Mouse (Mus musculus) embryonic facial prominence, embryonic 15.5 days (tissue): Measurements from ENCODE around the gene Pacrg. TPM values are rescaled to one million over a fixed set of nuclear protein-coding genes. Genes with fewer than 3 reads are reported as not detected.

Experiments
- ATAC-seq: fragments of 200-750 bp; cut with Nextera tagmentation; 2 replicates; pipeline ENCODE4 v1.8.0; 2017; ENCODE audit warnings: low read depth, moderate TSS enrichment; ENCODE audit not compliant: insufficient number of reproducible peaks, low FRiP score, low TSS enrichment
- H3K27ac ChIP-seq: fragments of 300-500 bp; sonication (generic); replicated peaks from 2 replicates; pipeline ENCODE4 v1.5.1; 2015; ENCODE audit warnings: mild to moderate bottlenecking, inconsistent platforms
- H3K27me3 ChIP-seq: fragments of 300-500 bp; sonication (generic); 2 replicates; pipeline ENCODE4 v1.6.1; 2015; ENCODE audit warnings: inconsistent platforms
- H3K36me3 ChIP-seq: fragments of 300-500 bp; sonication (generic); 2 replicates; pipeline ENCODE4 v1.6.1; 2015; ENCODE audit warnings: mild to moderate bottlenecking, inconsistent platforms
- H3K4me1 ChIP-seq: fragments of 300-500 bp; sonication (generic); 2 replicates; pipeline ENCODE4 v1.6.1; 2015; ENCODE audit warnings: inconsistent platforms
- H3K4me2 ChIP-seq: fragments of 300-500 bp; sonication (generic); replicated peaks from 2 replicates; pipeline ENCODE4 v1.6.1; 2015; ENCODE audit warnings: mild to moderate bottlenecking, inconsistent platforms
- H3K4me3 ChIP-seq: fragments of 300-500 bp; sonication (generic); replicated peaks from 2 replicates; pipeline ENCODE4 v1.5.1; 2015; ENCODE audit warnings: mild to moderate bottlenecking, inconsistent platforms
- H3K9ac ChIP-seq: fragments of 300-500 bp; sonication (generic); 2 replicates; pipeline ENCODE4 v1.6.1; 2015; ENCODE audit warnings: inconsistent platforms
- H3K9me3 ChIP-seq: fragments of 300-500 bp; sonication (generic); replicated peaks from 2 replicates; pipeline ENCODE4 v1.6.1; 2016; ENCODE audit warnings: inconsistent platforms
- WGBS: fragments of 180-500 bp; shearing (Covaris S2); methylation state at CpG from one replicate; pipeline ENCODE4 v1.1.7; 2015; 5-methylcytosine and 5-hydroxymethylcytosine counted together
- polyA plus RNA-seq: library from polyadenylated mRNA; unstranded; fragments of >200 nt; fragmentation: Nextera tagmentation; extraction: Ambion mirVana; gene quantifications from 2 replicates; pipeline ENCODE4 v1.2.1, GENCODE M21; 2015

The Pacrg gene
- polyA plus RNA-seq, 1 experiment from 2014 or later, result 5.4 TPM

GRCm38 (mm10) chr17:10416101-10416500 is 424.0 kb downstream of the Pacrg start:
- Histone ChIP-seq H3K4me3 (no peak overlapping the region), H3K9me3 (no peaks in the 10 kb centered on the region), H3K27ac (no peak overlapping the region), H3K27me3 (no peaks in the 10 kb centered on the region), H3K4me1 (no peaks in the 10 kb centered on the region), H3K4me2 (no peak overlapping the region), H3K36me3 (no peaks in the 10 kb centered on the region), H3K9ac (no peak overlapping the region)
- no peak for ATAC-seq
- 89% methylated on average over 4 of the region's 4 CpGs for WGBS

- no peaks in the 10 kb centered on the region for H3K9me3 ChIP-seq
- no peak for ATAC-seq
- H3K9ac ChIP-seq, result no peak overlapping the region
- H3K4me2 ChIP-seq, result no peak overlapping the region
- no peaks in the 10 kb centered on the region for H3K27me3 ChIP-seq
- H3K4me3 ChIP-seq, result no peak overlapping the region
- H3K36me3 ChIP-seq, result no peaks in the 10 kb centered on the region
- 82% methylated on average over 4 of the region's 4 CpGs for WGBS
- no peak overlapping the region for H3K27ac ChIP-seq
- H3K4me1 ChIP-seq, result no peaks in the 10 kb centered on the region
Measured at GRCm38 (mm10) chr17:10414383-10414782, 425.7 kb downstream of the Pacrg start.

GRCm38 (mm10) chr17:10413870-10414269 is 426.2 kb downstream of the Pacrg start:
- WGBS, result 77% methylated on average over 9 of the region's 9 CpGs
- no peak overlapping the region for H3K4me2 ChIP-seq
- no peak for ATAC-seq
- no peak overlapping the region for H3K9ac ChIP-seq
- peaks cover 1% of the 10 kb centered on the region for H3K4me1 ChIP-seq
- H3K27me3 ChIP-seq, result no peaks in the 10 kb centered on the region
- no peak overlapping the region for H3K4me3 ChIP-seq
- H3K9me3 ChIP-seq, result no peaks in the 10 kb centered on the region
- no peaks in the 10 kb centered on the region for H3K36me3 ChIP-seq
- no peak overlapping the region for H3K27ac ChIP-seq

- Histone ChIP-seq H3K27ac (no peak overlapping the region), H3K4me3 (no peak overlapping the region), H3K36me3 (no peaks in the 10 kb centered on the region), H3K9ac (no peak overlapping the region), H3K4me1 (peaks cover 7% of the 10 kb centered on the region), H3K4me2 (no peak overlapping the region), H3K9me3 (no peaks in the 10 kb centered on the region), H3K27me3 (no peaks in the 10 kb centered on the region)
- WGBS, result 56% methylated on average over 8 of the region's 8 CpGs
- no peak for ATAC-seq
Measured at GRCm38 (mm10) chr17:10410597-10411476, 429.3 kb downstream of the Pacrg start.

- no peaks in the 10 kb centered on the region for H3K36me3 ChIP-seq
- peaks cover 7% of the 10 kb centered on the region for H3K4me1 ChIP-seq
- no peaks in the 10 kb centered on the region for H3K9me3 ChIP-seq
- 24% methylated on average over 4 of the region's 4 CpGs for WGBS
- no peaks in the 10 kb centered on the region for H3K27me3 ChIP-seq
- 0 out of 2 replicates have a peak, but pooled peaks have one; percentile 51 for ATAC-seq
- no peak overlapping the region for H3K4me3 ChIP-seq
- H3K9ac ChIP-seq, result no peak overlapping the region
- no peak overlapping the region for H3K27ac ChIP-seq
- no peak overlapping the region for H3K4me2 ChIP-seq
Measured at GRCm38 (mm10) chr17:10408681-10409081, 431.4 kb downstream of the Pacrg start.

GRCm38 (mm10) chr17:10407031-10407722 is 432.9 kb downstream of the Pacrg start:
- no peak for ATAC-seq
- Histone ChIP-seq H3K4me2 (no peak overlapping the region), H3K27me3 (no peaks in the 10 kb centered on the region), H3K4me1 (peaks cover 7% of the 10 kb centered on the region), H3K27ac (no peak overlapping the region), H3K36me3 (no peaks in the 10 kb centered on the region), H3K4me3 (no peak overlapping the region), H3K9ac (no peak overlapping the region), H3K9me3 (no peaks in the 10 kb centered on the region)
- WGBS, result 61% methylated on average over 7 of the region's 7 CpGs

- no peaks in the 10 kb centered on the region for H3K36me3 ChIP-seq
- WGBS, result 55% methylated on average over 7 of the region's 7 CpGs
- no peak overlapping the region for H3K4me3 ChIP-seq
- ATAC-seq, result no peak
- no peak overlapping the region for H3K9ac ChIP-seq
- no peak overlapping the region for H3K27ac ChIP-seq
- H3K9me3 ChIP-seq, result no peaks in the 10 kb centered on the region
- no peaks in the 10 kb centered on the region for H3K27me3 ChIP-seq
- H3K4me1 ChIP-seq, result peaks cover 7% of the 10 kb centered on the region
- no peak overlapping the region for H3K4me2 ChIP-seq
Measured at GRCm38 (mm10) chr17:10406311-10406710, 433.8 kb downstream of the Pacrg start.

- no peaks in the 10 kb centered on the region for H3K36me3 ChIP-seq
- H3K9me3 ChIP-seq, result no peaks in the 10 kb centered on the region
- H3K4me1 ChIP-seq, result peaks cover 7% of the 10 kb centered on the region
- no peak for ATAC-seq
- H3K27me3 ChIP-seq, result no peaks in the 10 kb centered on the region
- no peak overlapping the region for H3K4me2 ChIP-seq
- no peak overlapping the region for H3K9ac ChIP-seq
- 53% methylated on average over 7 of the region's 7 CpGs for WGBS
- H3K27ac ChIP-seq, result no peak overlapping the region
- H3K4me3 ChIP-seq, result no peak overlapping the region
Measured at GRCm38 (mm10) chr17:10405906-10406305, 434.2 kb downstream of the Pacrg start.

GRCm38 (mm10) chr17:10403186-10403585 is 436.9 kb downstream of the Pacrg start:
- H3K27ac ChIP-seq, result no peak overlapping the region
- H3K4me2 ChIP-seq, result no peak overlapping the region
- H3K27me3 ChIP-seq, result no peaks in the 10 kb centered on the region
- no peaks in the 10 kb centered on the region for H3K9me3 ChIP-seq
- no peak overlapping the region for H3K4me3 ChIP-seq
- no peak overlapping the region for H3K9ac ChIP-seq
- no peaks in the 10 kb centered on the region for H3K4me1 ChIP-seq
- WGBS, result 91% methylated on average over 11 of the region's 11 CpGs
- H3K36me3 ChIP-seq, result no peaks in the 10 kb centered on the region
- ATAC-seq, result no peak

- H3K4me2 ChIP-seq, result no peak overlapping the region
- H3K4me1 ChIP-seq, result 0 out of 2 replicates have a peak, but pooled peaks cover 4% of the 10 kb centered on the region
- H3K9ac ChIP-seq, result no peak overlapping the region
- H3K9me3 ChIP-seq, result no peaks in the 10 kb centered on the region
- 80% methylated on average over 12 of the region's 12 CpGs for WGBS
- ATAC-seq, result no peak
- no peaks in the 10 kb centered on the region for H3K36me3 ChIP-seq
- no peak overlapping the region for H3K4me3 ChIP-seq
- H3K27me3 ChIP-seq, result no peaks in the 10 kb centered on the region
- no peak overlapping the region for H3K27ac ChIP-seq
Measured at GRCm38 (mm10) chr17:10402064-10402640, 438.0 kb downstream of the Pacrg start.

- H3K27me3 ChIP-seq, result no peaks in the 10 kb centered on the region
- no peak overlapping the region for H3K4me3 ChIP-seq
- H3K4me1 ChIP-seq, result peaks cover 9% of the 10 kb centered on the region; the same call in 1 of the 2 replicates
- 64% methylated on average over 3 of the region's 3 CpGs for WGBS
- no peak overlapping the region for H3K27ac ChIP-seq
- H3K9ac ChIP-seq, result no peak overlapping the region
- no peak overlapping the region for H3K4me2 ChIP-seq
- no peak for ATAC-seq
- no peaks in the 10 kb centered on the region for H3K36me3 ChIP-seq
- H3K9me3 ChIP-seq, result no peaks in the 10 kb centered on the region
Measured at GRCm38 (mm10) chr17:10401529-10401928, 438.6 kb downstream of the Pacrg start.
